Mouse (Mus musculus): Measurements from ENCODE around the gene Podnl1. TPM values are rescaled to one million over a fixed set of nuclear protein-coding genes. Genes with fewer than 3 reads are reported as not detected.

The Podnl1 gene
- polyA plus RNA-seq (2012; rRNA removed) (4.9 and 6.7 TPM in 2 replicates), polyA plus RNA-seq (2014; fragmentation: Nextera tagmentation; extraction: Ambion mirVana) (1.3 and 1.5 TPM in 2 replicates)

- H3K4me1 ChIP-seq (ENCODE audit: control insufficient read depth, insufficient read depth, low read length), result peaks cover 14% of the 10 kb centered on the region; the same call in 1 of the 2 replicates
- no peak within 1 kb of the TSS for H3K9ac ChIP-seq (ENCODE audit: low read depth, low read length, severe bottlenecking)
- 51% methylated on average over 7 of the region's 9 CpGs for WGBS
- H3K36me3 ChIP-seq (ENCODE audit: control insufficient read depth, insufficient read depth, low read length), result no peaks in the 10 kb centered on the region
- H3K27me3 ChIP-seq (ENCODE audit: control insufficient read depth, insufficient read depth, low read length), result no peaks in the 10 kb centered on the region
- no peak for TF ChIP-seq POLR2A (IDR thresholded peaks at IDR 0.05; ENCODE audit: borderline replicate concordance, extremely low read depth, insufficient read depth, insufficient read length)
- no peak for DNase-seq (ENCODE audit: low spot score)
- no peak within 1 kb of the TSS for H3K4me3 ChIP-seq (replicated peaks; ENCODE audit: low read length)
- no peak for ATAC-seq (ENCODE audit: low FRiP score, low read depth)
- no peak within 1 kb of the TSS for H3K4me2 ChIP-seq (replicated peaks; ENCODE audit: low read depth, low read length, severe bottlenecking)
- no peaks in the 10 kb centered on the region for H3K9me3 ChIP-seq (ENCODE audit: control insufficient read depth, low read length)
- H3K27ac ChIP-seq (replicated peaks; ENCODE audit: low read depth, low read length), result 0 out of 2 replicates have a peak within 1 kb of the TSS, but pooled peaks have one; percentile 5
These were observed at the start of gene Podnl1 for GRCm38 (mm10) chr8:84125656-84126055. TSS of gene Podnl1 (plus strand) at chr8:84125989.

- no peak for TF ChIP-seq POLR2A (IDR thresholded peaks at IDR 0.05; ENCODE audit: borderline replicate concordance, extremely low read depth, insufficient read depth, insufficient read length)
- peaks cover 6% of the 10 kb centered on the region; the same call in 1 of the 2 replicates for H3K4me1 ChIP-seq (ENCODE audit: control insufficient read depth, insufficient read depth, low read length)
- H3K9me3 ChIP-seq (ENCODE audit: control insufficient read depth, low read length), result no peaks in the 10 kb centered on the region
- no peak for ATAC-seq (ENCODE audit: low FRiP score, low read depth)
- no peak overlapping the region for H3K4me3 ChIP-seq (replicated peaks; ENCODE audit: low read length)
- H3K36me3 ChIP-seq (ENCODE audit: control insufficient read depth, insufficient read depth, low read length), result peaks cover 38% of the 10 kb centered on the region
- DNase-seq (ENCODE audit: low spot score), result no peak
- WGBS, result 96% methylated on average over 1 of the region's 1 CpGs
- no peaks in the 10 kb centered on the region for H3K27me3 ChIP-seq (ENCODE audit: control insufficient read depth, insufficient read depth, low read length)
- H3K4me2 ChIP-seq (replicated peaks; ENCODE audit: low read depth, low read length, severe bottlenecking), result no peak overlapping the region
- H3K27ac ChIP-seq (replicated peaks; ENCODE audit: low read depth, low read length), result no peak overlapping the region
- no peak overlapping the region for H3K9ac ChIP-seq (ENCODE audit: low read depth, low read length, severe bottlenecking)
These were observed 49.4 kb upstream of the Podnl1 start for GRCm38 (mm10) chr8:84076412-84076811.

DNA sequence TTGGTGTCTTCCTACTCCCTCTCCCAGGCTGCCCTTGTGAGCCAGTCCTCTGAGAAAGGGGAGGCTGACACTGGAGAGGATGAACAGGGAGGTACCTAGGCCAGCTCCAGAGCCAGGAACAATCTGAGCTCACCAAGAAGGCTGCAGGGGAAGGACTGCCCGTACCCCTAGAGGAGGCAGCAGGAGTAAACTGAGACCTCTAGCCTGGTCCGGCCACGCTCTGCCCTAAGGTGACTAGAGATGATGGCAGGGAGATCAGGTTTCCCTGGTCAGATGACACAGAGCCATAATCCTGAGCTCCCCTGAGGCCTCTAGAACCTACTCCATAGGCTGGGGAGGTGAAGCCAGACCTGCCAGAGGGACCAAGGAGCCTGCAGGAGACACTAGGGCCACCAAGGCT, 48.9 kb upstream of the Podnl1 start:
- H3K9ac ChIP-seq (ENCODE audit: low read depth, low read length, severe bottlenecking), result no peak overlapping the region
- DNase-seq (ENCODE audit: low spot score), result no peak
- no peak overlapping the region for H3K4me2 ChIP-seq (replicated peaks; ENCODE audit: low read depth, low read length, severe bottlenecking)
- 49% methylated on average over 3 of the region's 3 CpGs for WGBS
- no peak overlapping the region for H3K4me3 ChIP-seq (replicated peaks; ENCODE audit: low read length)
- no peaks in the 10 kb centered on the region for H3K9me3 ChIP-seq (ENCODE audit: control insufficient read depth, low read length)
- no peak overlapping the region for H3K27ac ChIP-seq (replicated peaks; ENCODE audit: low read depth, low read length)
- peaks cover 41% of the 10 kb centered on the region for H3K36me3 ChIP-seq (ENCODE audit: control insufficient read depth, insufficient read depth, low read length)
- ATAC-seq (ENCODE audit: low FRiP score, low read depth), result no peak
- H3K4me1 ChIP-seq (ENCODE audit: control insufficient read depth, insufficient read depth, low read length), result peaks cover 4% of the 10 kb centered on the region; the same call in 1 of the 2 replicates
- no peak for TF ChIP-seq POLR2A (IDR thresholded peaks at IDR 0.05; ENCODE audit: borderline replicate concordance, extremely low read depth, insufficient read depth, insufficient read length)
- no peaks in the 10 kb centered on the region for H3K27me3 ChIP-seq (ENCODE audit: control insufficient read depth, insufficient read depth, low read length)

GRCm38 (mm10) chr8:84079206-84079605, 46.6 kb upstream of the Podnl1 start:
- Histone ChIP-seq H3K27ac (replicated peaks; ENCODE audit: low read depth, low read length) (no peak overlapping the region), H3K4me1 (ENCODE audit: control insufficient read depth, insufficient read depth, low read length) (no peaks in the 10 kb centered on the region), H3K9me3 (ENCODE audit: control insufficient read depth, low read length) (no peaks in the 10 kb centered on the region), H3K36me3 (ENCODE audit: control insufficient read depth, insufficient read depth, low read length) (peaks cover 65% of the 10 kb centered on the region), H3K27me3 (ENCODE audit: control insufficient read depth, insufficient read depth, low read length) (no peaks in the 10 kb centered on the region), H3K9ac (ENCODE audit: low read depth, low read length, severe bottlenecking) (no peak overlapping the region), H3K4me2 (replicated peaks; ENCODE audit: low read depth, low read length, severe bottlenecking) (no peak overlapping the region), H3K4me3 (replicated peaks; ENCODE audit: low read length) (no peak overlapping the region)
- TF ChIP-seq POLR2A (IDR thresholded peaks at IDR 0.05; ENCODE audit: borderline replicate concordance, extremely low read depth, insufficient read depth, insufficient read length), result no peak
- ATAC-seq (ENCODE audit: low FRiP score, low read depth) (no peak), DNase-seq (ENCODE audit: low spot score) (no peak)
- 74% methylated on average over 5 of the region's 5 CpGs for WGBS

- no peaks in the 10 kb centered on the region for H3K9me3 ChIP-seq (ENCODE audit: control insufficient read depth, low read length)
- ATAC-seq (ENCODE audit: low FRiP score, low read depth) (no peak), DNase-seq (ENCODE audit: low spot score) (no peak)
- no peaks in the 10 kb centered on the region for H3K27me3 ChIP-seq (ENCODE audit: control insufficient read depth, insufficient read depth, low read length)
- WGBS, result 32% methylated on average over 8 of the region's 8 CpGs
- TF ChIP-seq POLR2A (IDR thresholded peaks at IDR 0.05; ENCODE audit: borderline replicate concordance, extremely low read depth, insufficient read depth, insufficient read length), result no peak
- H3K4me3 ChIP-seq (replicated peaks; ENCODE audit: low read length), result no peak overlapping the region
- H3K27ac ChIP-seq (replicated peaks; ENCODE audit: low read depth, low read length), result no peak overlapping the region
- H3K9ac ChIP-seq (ENCODE audit: low read depth, low read length, severe bottlenecking), result no peak overlapping the region
- no peaks in the 10 kb centered on the region for H3K4me1 ChIP-seq (ENCODE audit: control insufficient read depth, insufficient read depth, low read length)
- H3K36me3 ChIP-seq (ENCODE audit: control insufficient read depth, insufficient read depth, low read length), result peaks cover 80% of the 10 kb centered on the region
- H3K4me2 ChIP-seq (replicated peaks; ENCODE audit: low read depth, low read length, severe bottlenecking), result no peak overlapping the region
These were observed 42.0 kb upstream of the Podnl1 start for GRCm38 (mm10) chr8:84083829-84084241.
